Mouse (Mus musculus) cerebellum, postnatal 36 days (tissue): ENCODE data around the gene Suv39h2.

Experiments used
- DNase-seq, 2 experiments: peaks; one replicate each; pipeline ENCODE4 v3.0.0; 2021 to 2022; ENCODE audit warnings: mixed read lengths in 2 of 2

The Suv39h2 gene

GRCm38 (mm10) chr2:3474861-3475283 is at the start of gene Suv39h2:
Suv39h2 (minus strand) TSS chr2:3475031.
- peak; percentile 97 to 98 for DNase-seq

DNA sequence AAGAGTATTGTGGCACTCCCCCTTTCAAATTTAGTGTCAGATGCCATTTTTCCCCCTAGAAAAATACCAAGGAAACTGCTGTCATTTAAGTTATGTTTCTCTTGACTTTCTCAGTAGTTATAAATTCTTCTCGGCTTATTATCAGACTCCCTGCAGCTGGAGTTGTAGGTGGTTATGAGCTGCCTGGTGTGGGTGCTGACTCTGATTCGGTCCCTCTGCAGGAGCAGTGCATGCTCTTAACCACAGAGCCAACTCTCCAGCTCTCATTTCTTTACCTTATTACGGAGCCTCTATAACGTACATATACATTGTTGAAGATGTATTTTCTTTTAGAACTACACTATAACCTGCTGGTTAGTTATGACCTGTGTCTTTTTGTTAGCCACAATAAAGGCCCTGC is 47.7 kb upstream of the Suv39h2 start:
- no peak for DNase-seq

GRCm38 (mm10) chr2:3512552-3513454 is 38.0 kb upstream of the Suv39h2 start, which contains the start of the genes Gm45902, Hspa14 and Cdnf:
Gm45902 (minus strand) TSS chr2:3512790.
Hspa14 (minus strand) TSS chr2:3512814.
Cdnf (plus strand) TSS chr2:3513030.
- peak; percentile 93 to 95 for DNase-seq

GRCm38 (mm10) chr2:3512076-3512475 is 37.2 kb upstream of the Suv39h2 start:
- peak in 1 of 2 experiments; percentile 21 for DNase-seq

- no peak for DNase-seq
These were observed 26.1 kb upstream of the Suv39h2 start for GRCm38 (mm10) chr2:3500886-3501285.

- DNase-seq = no peak
These were observed 24.7 kb upstream of the Suv39h2 start for GRCm38 (mm10) chr2:3499543-3499942.

DNA sequence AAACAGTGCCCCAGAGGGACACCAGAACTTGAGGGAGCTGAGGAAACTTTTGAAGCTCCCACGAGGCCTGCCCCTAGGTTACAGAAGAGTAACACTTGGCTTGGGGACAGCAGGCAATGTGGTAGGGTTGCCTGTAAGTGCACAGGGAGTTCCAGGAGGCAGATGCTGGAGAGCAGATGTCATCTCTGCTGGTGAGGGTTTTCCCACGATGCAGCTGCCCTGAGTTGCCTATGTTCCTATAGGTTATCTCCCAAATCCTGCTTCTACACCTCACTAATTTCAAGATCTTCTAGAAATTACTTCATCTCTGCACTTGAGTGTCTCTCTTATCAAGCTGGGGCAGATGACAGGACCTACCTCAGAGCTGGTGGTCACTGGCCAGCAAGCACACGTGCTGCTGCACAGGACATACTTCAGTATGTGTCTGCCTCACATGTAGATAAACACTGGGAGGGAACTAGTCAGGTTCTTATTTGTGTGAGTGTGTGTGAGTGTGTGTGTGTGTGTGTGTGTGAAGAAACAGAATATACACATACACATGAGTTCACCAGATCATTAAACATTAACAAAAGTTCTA is 19.1 kb upstream of the Suv39h2 start:
- no peak for DNase-seq

GRCm38 (mm10) chr2:3489816-3490215 is 15.0 kb upstream of the Suv39h2 start:
- DNase-seq = no peak

- DNase-seq = no peak
These were observed 5.4 kb upstream of the Suv39h2 start for GRCm38 (mm10) chr2:3480239-3480638.

DNA sequence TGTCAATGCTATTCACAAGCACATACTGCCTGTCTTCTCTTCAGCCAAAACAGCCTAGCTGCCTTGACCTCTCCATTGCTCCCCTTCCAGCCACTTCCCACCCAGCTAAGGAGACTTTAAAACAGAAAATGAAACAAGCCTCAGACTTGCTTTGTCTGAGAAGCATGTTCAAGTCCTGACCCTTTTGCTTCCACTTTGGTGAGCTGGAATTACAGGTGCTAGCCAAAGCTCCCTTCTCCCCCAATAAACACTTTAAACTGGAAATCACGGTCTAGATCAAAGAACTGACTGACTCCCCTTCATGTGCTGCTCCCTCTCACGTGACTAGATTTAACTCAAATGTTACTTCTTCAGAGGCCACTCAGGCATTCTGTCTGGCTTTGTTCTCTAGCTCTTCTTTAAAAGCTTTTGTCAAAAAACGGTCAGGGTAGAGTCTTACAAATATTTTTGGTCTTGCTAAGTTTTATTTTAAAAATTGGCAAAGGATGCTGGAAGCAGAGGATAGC is 968 bp upstream of the Suv39h2 start:
- no peak for DNase-seq

DNA sequence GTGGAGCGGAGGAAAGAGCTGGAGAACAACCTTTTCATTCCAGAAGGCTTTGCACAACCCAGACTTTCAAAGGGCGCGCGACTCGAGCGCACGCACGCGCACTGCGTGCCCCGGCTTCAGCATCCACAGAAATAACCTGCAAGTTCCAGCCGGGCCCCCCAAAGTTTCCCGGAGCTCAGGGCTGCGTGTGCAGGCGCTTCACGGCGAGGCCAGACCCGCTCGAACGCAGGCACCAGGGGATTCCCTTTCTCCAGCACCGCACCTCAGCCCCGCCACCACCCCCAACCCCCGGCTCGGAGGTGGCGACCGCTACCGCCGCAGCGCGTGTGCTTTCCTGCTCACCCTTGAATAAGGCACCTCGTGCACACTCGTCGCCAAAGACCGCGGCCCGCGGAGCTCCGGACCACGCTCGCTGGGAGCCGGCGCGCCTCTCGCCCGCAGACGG is 448 bp downstream of the Suv39h2 start:
- peak; percentile 66 to 68 for DNase-seq

GRCm38 (mm10) chr2:3473891-3474290 is 940 bp downstream of the Suv39h2 start:
- no peak for DNase-seq

DNA sequence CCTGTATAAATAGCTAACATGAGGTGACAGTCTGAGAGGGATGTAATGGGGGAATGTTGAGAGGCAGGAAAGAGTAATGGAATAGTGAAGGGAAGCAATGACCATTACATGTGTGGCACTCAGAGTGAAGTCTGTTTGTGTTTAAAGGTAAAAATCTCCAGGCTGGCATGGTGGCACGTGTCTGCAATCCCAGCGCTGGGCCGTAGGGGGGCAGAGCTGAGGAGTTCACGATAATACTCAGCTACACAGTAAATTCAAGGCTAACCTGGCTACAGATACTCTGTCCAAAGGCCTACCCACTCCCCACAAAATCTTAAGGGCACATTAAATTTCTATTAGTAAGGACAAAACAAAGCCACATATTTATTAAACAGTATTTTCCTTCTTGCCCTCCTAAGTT is 18.2 kb downstream of the Suv39h2 start:
- DNase-seq = no peak

DNA sequence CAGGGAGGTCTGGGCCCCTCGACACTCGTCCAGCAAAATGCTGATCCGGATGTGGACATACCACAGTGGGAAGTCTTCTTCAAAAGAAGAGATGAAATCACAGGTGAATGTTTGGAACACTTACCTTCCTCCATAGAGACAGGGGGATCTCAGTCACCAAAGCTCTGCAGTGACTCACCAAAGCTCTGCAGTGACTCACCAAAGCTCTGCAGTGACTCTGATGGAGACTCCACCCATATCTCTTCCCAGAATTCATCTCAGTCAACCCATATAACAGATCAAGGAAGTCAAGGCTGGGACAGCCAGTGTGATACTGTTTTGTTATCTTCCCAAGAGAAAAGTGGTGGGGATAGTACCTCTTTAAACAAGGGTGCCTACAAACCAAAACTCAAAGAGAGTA is 21.7 kb downstream of the Suv39h2 start:
- no peak for DNase-seq

GRCm38 (mm10) chr2:3449431-3449830 is 25.4 kb downstream of the Suv39h2 start:
- DNase-seq = no peak

GRCm38 (mm10) chr2:3445984-3446383 is 28.8 kb downstream of the Suv39h2 start:
- no peak for DNase-seq

DNA sequence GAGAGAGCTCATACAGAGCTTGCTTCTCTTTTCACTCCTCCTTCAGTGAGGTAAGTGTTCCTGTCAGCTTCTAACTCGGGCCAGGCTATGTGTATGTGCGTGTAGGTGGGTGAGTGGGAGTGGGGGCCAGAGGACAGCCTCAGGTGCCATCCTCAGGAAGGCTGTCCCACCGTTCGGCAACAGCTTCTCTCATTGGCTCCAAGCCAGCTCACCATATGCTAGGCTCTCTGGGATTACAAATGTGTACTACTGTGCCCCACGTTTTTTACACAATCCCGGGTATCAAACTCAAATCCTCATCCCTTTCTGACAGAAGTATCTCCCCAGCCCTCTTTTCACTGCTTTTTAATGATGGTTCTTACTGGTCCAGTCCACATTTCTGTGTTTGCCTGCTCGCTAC is 30.6 kb downstream of the Suv39h2 start:
- peak; percentile 8 to 25 for DNase-seq

DNA sequence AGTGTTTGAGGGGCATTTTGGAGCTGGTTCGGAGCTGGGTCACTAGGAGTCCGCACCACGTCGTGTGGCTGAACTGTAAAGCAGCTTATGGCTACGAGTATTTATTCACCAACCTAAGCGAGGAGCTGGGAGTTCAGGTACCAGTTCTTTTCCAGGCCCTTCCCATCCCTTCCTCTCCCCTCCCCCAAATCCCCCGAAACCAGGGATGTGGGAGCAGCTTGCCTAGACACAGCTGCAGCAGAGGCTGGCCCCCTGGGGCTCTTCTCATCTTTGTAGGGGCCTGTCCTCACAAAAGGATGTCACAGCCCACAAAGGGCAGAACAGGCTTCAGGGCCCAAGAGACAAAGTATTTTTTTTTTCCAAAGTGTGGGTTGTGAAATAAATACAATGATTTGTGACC is 36.9 kb downstream of the Suv39h2 start:
- DNase-seq = no peak

GRCm38 (mm10) chr2:3435369-3436061 is 39.3 kb downstream of the Suv39h2 start:
- DNase-seq = no peak

- no peak for DNase-seq
These were observed 43.9 kb downstream of the Suv39h2 start for GRCm38 (mm10) chr2:3430956-3431355.

- DNase-seq = no peak
These were observed 50.3 kb downstream of the Suv39h2 start for GRCm38 (mm10) chr2:3424579-3424910.

GRCm38 (mm10) chr2:3423841-3424578 is 50.8 kb downstream of the Suv39h2 start, which contains the start of gene Dclre1c:
Dclre1c (plus strand) TSS chr2:3424131.
- DNase-seq = peak; percentile 78 to 82
